Mouse (Mus musculus): Measurements from ENCODE around the gene Sqstm1.

Gene Sqstm1

GRCm38 (mm10) chr11:50211322-50212059 is 864 bp upstream of the Sqstm1 start:
- DNase-seq (ENCODE audit: low spot score) = no peak

GRCm38 (mm10) chr11:50210101-50210504 is 524 bp downstream of the Sqstm1 start:
- peak; percentile 97 for DNase-seq (ENCODE audit: low spot score)

GRCm38 (mm10) chr11:50208039-50208438 is 2.6 kb downstream of the Sqstm1 start:
- no peak for DNase-seq (ENCODE audit: low spot score)

- DNase-seq (ENCODE audit: low spot score) = no peak
Measured at GRCm38 (mm10) chr11:50207344-50207743, 3.3 kb downstream of the Sqstm1 start.

GRCm38 (mm10) chr11:50206037-50206436 is 4.6 kb downstream of the Sqstm1 start:
- DNase-seq (ENCODE audit: low spot score) = no peak

- no peak for DNase-seq (ENCODE audit: low spot score)
Measured at GRCm38 (mm10) chr11:50205434-50205833, 5.2 kb downstream of the Sqstm1 start.

- no peak for DNase-seq (ENCODE audit: low spot score)
Measured at GRCm38 (mm10) chr11:50203302-50203827, 7.3 kb downstream of the Sqstm1 start.

- no peak for DNase-seq (ENCODE audit: low spot score)
Measured at GRCm38 (mm10) chr11:50201590-50201989, 9.0 kb downstream of the Sqstm1 start.

- DNase-seq (ENCODE audit: low spot score) = no peak
Measured at GRCm38 (mm10) chr11:50200613-50201012, 10.0 kb downstream of the Sqstm1 start.

GRCm38 (mm10) chr11:50198916-50199315 is 11.7 kb downstream of the Sqstm1 start:
- DNase-seq (ENCODE audit: low spot score) = no peak

GRCm38 (mm10) chr11:50198219-50198846 is 12.3 kb downstream of the Sqstm1 start:
- DNase-seq (ENCODE audit: low spot score) = no peak

GRCm38 (mm10) chr11:50197500-50197899 is 13.1 kb downstream of the Sqstm1 start:
- DNase-seq (ENCODE audit: low spot score) = no peak

GRCm38 (mm10) chr11:50194793-50195192 is 15.8 kb downstream of the Sqstm1 start:
- DNase-seq (ENCODE audit: low spot score) = peak; percentile 83

- no peak for DNase-seq (ENCODE audit: low spot score)
Measured at GRCm38 (mm10) chr11:50194070-50194469, 16.6 kb downstream of the Sqstm1 start.

GRCm38 (mm10) chr11:50192278-50192677 is 18.3 kb downstream of the Sqstm1 start:
- no peak for DNase-seq (ENCODE audit: low spot score)

- DNase-seq (ENCODE audit: low spot score) = no peak
Measured at GRCm38 (mm10) chr11:50190362-50190761, 20.3 kb downstream of the Sqstm1 start.

GRCm38 (mm10) chr11:50188682-50189081 is 21.9 kb downstream of the Sqstm1 start:
- no peak for DNase-seq (ENCODE audit: low spot score)

GRCm38 (mm10) chr11:50184788-50185187 is 25.8 kb downstream of the Sqstm1 start:
- no peak for DNase-seq (ENCODE audit: low spot score)

- no peak for DNase-seq (ENCODE audit: low spot score)
Measured at GRCm38 (mm10) chr11:50182702-50183101, 27.9 kb downstream of the Sqstm1 start.

- DNase-seq (ENCODE audit: low spot score) = no peak
Measured at GRCm38 (mm10) chr11:50180478-50181231, 30.0 kb downstream of the Sqstm1 start.

- peak; percentile 69 for DNase-seq (ENCODE audit: low spot score)
Measured at GRCm38 (mm10) chr11:50178532-50179488, 31.8 kb downstream of the Sqstm1 start.

Measured in yolk sac, embryonic 10.5 days (tissue).